Mouse (Mus musculus) lung, postnatal 0 days (tissue): ENCODE results near the gene Hmox2. TPM values are rescaled to one million over a fixed set of nuclear protein-coding genes. Genes with fewer than 3 reads are reported as not detected.
"Not testable (repeated sequence)": the region's sequence is repeated elsewhere in the genome, so short reads cannot be mapped to it uniquely, and the experiment has no call there.

Experiments
- ATAC-seq: fragments of 200-750 bp; cut with Nextera tagmentation; 2 replicates; pipeline ENCODE4 v1.8.0; 2017; ENCODE audit warnings: moderate library complexity
- DNase-seq: peaks from one replicate; pipeline ENCODE4 v3.0.0-alpha.2; 2016; ENCODE audit warnings: low spot score
- H3K27ac ChIP-seq: fragments of 300-500 bp; sonication (generic); 2 replicates; pipeline ENCODE4 v1.5.1; 2014; ENCODE audit warnings: antibody characterized with exemption, mild to moderate bottlenecking, low read length, mixed read lengths
- H3K27me3 ChIP-seq: fragments of 300-500 bp; sonication (generic); replicated peaks from 2 replicates; pipeline ENCODE4 v1.6.1; 2014; ENCODE audit warnings: low read length, mixed read lengths; ENCODE audit not compliant: insufficient read depth
- H3K36me3 ChIP-seq: fragments of 300-500 bp; sonication (generic); 2 replicates; pipeline ENCODE4 v1.6.1; 2014; ENCODE audit warnings: low read length, mixed read lengths; ENCODE audit not compliant: insufficient read depth
- H3K4me1 ChIP-seq: fragments of 300-500 bp; sonication (generic); 2 replicates; pipeline ENCODE4 v1.6.1; 2014; ENCODE audit warnings: antibody characterized with exemption, low read depth, low read length, mixed read lengths; ENCODE audit not compliant: insufficient read depth
- H3K4me2 ChIP-seq: fragments of 300-500 bp; sonication (generic); replicated peaks from 2 replicates; pipeline ENCODE4 v1.6.1; 2014; ENCODE audit warnings: low read depth, mild to moderate bottlenecking, low read length, moderate library complexity, mixed read lengths
- H3K4me3 ChIP-seq: fragments of 300-500 bp; sonication (generic); 2 replicates; pipeline ENCODE4 v1.5.1; 2014; ENCODE audit warnings: low read depth, low read length
- H3K9ac ChIP-seq: fragments of 300-500 bp; sonication (generic); replicated peaks from 2 replicates; pipeline ENCODE4 v1.6.1; 2014; ENCODE audit warnings: low read depth, mild to moderate bottlenecking
- H3K9me3 ChIP-seq: fragments of 300-500 bp; sonication (generic); 2 replicates; pipeline ENCODE4 v1.6.1; 2016; ENCODE audit warnings: low read length, mixed read lengths
- CTCF ChIP-seq: IDR thresholded peaks from 2 replicates; pipeline ENCODE4 v1.5.1; 2016; ENCODE audit warnings: antibody characterized with exemption, mild to moderate bottlenecking
- EP300 ChIP-seq: IDR thresholded peaks from 2 replicates; pipeline ENCODE4 v1.6.1; 2016; ENCODE audit warnings: antibody characterized with exemption, mild to moderate bottlenecking, control low read depth
- WGBS: fragments of 180-500 bp; shearing (Covaris S2); extraction: QIAGEN DNeasy Blood & Tissue Kit; methylation state at CpG from one replicate; pipeline ENCODE4 v1.1.7; 2014; 5-methylcytosine and 5-hydroxymethylcytosine counted together
- polyA plus RNA-seq: library from polyadenylated mRNA; unstranded; fragments of >200 nt; fragmentation: Nextera tagmentation; extraction: Ambion mirVana; gene quantifications from 2 replicates; pipeline ENCODE4 v1.2.1, GENCODE M21; 2015

Hmox2 gene
- polyA plus RNA-seq = 92.4 and 97.9 TPM in 2 replicates

DNA sequence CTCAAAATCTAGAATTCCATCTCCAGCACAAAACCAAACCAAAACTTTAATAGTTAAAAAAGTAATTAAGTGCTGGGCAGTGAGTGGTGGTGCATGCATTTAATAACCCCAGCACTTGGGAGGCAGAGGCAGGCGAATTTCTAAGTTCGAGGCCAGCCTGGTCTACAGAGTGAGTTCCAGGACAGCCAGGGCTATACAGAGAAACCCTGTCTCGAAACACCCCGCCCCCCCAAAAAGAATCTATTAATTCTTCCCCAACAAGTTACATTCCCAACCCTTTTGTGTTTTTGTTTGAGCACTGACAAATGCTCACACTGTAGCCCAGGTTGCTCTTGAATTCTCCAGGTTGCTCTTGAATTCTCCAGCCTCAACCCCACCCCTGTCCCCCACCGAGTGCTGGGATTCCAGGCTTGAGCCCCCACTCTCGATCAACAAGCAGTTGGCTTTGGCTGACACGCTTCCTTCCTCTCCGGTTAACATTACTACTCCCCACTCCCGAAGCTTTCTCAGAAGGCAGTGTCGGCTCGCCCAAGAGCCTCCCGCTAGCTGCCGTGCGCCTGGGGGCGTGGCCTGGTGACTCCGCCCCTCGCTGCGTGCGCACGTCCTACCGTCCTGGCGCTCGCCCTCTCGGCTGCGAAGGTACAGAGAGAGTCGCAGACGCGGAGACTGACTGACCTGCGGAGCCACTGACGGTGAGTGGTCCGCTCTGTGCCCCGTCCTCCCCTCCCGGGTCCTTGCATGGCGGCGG lies at the start of gene Hmox2:
Hmox2 (plus strand) TSS at position 582 of the 748 bp plus-strand sequence.
- DNase-seq = peak; percentile 93
- Histone ChIP-seq H3K27ac (peak within 1 kb of the TSS; percentile 91), H3K36me3 (no peaks in the 10 kb centered on the region), H3K27me3 (no peaks in the 10 kb centered on the region), H3K4me3 (peak within 1 kb of the TSS; percentile 98), H3K4me1 (peaks cover 6% of the 10 kb centered on the region; the same call in 1 of the 2 replicates), H3K9ac (peak within 1 kb of the TSS; percentile 81), H3K4me2 (peak within 1 kb of the TSS; percentile 63), H3K9me3 (no peaks in the 10 kb centered on the region)
- TF ChIP-seq EP300 = no peak
- TF ChIP-seq CTCF = no peak
- peak; percentile 94 for ATAC-seq
- WGBS = 6% methylated on average over 35 of the region's 35 CpGs

DNA sequence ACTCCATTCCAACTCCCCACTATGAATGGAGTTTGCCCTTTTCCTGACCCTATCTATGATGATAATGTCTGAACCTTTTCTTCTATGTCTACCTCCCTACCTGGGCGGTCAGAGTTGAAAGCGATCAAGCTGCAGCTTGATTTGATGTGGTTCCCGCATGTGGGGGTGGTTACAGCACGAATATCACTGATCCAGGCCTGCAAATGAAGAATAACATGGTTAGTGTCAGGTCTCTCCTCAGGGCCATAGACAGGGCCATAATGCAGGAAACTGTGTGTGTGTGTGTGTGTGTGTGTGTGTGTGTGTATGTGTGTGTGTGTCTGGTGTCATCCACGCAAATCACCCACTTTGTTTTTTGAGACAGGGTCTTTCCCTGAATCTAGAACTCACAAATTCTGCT lies 49.3 kb upstream of the Hmox2 start:
- H3K9me3 ChIP-seq = no peaks in the 10 kb centered on the region
- ATAC-seq (no peak), DNase-seq (no peak)
- no peak overlapping the region for H3K27ac ChIP-seq
- TF ChIP-seq CTCF = no peak
- TF ChIP-seq EP300 = no peak
- H3K9ac ChIP-seq = no peak overlapping the region
- 0 out of 2 replicates have a peak, but pooled peaks cover 6% of the 10 kb centered on the region for H3K4me1 ChIP-seq
- 92% methylated on average over 5 of the region's 5 CpGs for WGBS
- H3K4me3 ChIP-seq = no peak overlapping the region
- no peaks in the 10 kb centered on the region for H3K27me3 ChIP-seq
- H3K4me2 ChIP-seq = no peak overlapping the region
- H3K36me3 ChIP-seq = no peaks in the 10 kb centered on the region

DNA sequence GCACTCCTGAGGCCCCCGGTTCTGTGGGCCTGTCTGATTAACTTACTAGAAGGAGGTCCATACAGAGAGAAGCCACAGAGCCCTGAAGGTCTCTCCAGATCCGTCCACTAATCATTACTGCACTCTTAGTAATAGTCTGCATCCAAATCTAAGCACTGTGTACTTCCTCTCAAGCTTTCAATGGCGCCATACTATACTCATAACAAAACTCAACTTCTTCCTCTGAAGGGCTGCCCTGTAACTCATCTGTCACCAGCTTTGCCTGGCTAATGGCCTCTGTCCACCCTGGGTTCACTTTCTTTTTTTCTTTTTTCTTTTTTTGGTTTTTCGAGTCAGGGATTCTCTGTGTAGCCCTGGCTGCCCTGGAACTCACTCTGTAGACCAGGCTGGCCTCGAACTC lies 48.1 kb upstream of the Hmox2 start:
- H3K9me3 ChIP-seq = no peaks in the 10 kb centered on the region
- ATAC-seq (no peak), DNase-seq (no peak)
- no peaks in the 10 kb centered on the region for H3K27me3 ChIP-seq
- no peaks in the 10 kb centered on the region for H3K36me3 ChIP-seq
- no peak overlapping the region; the same call in 1 of the 2 replicates for H3K4me2 ChIP-seq
- 70% methylated on average over 5 of the region's 5 CpGs for WGBS
- H3K27ac ChIP-seq = no peak overlapping the region
- no peak for TF ChIP-seq CTCF
- TF ChIP-seq EP300 = no peak
- H3K9ac ChIP-seq = no peak overlapping the region
- H3K4me3 ChIP-seq = no peak overlapping the region
- H3K4me1 ChIP-seq = 0 out of 2 replicates have a peak, but pooled peaks cover 6% of the 10 kb centered on the region

DNA sequence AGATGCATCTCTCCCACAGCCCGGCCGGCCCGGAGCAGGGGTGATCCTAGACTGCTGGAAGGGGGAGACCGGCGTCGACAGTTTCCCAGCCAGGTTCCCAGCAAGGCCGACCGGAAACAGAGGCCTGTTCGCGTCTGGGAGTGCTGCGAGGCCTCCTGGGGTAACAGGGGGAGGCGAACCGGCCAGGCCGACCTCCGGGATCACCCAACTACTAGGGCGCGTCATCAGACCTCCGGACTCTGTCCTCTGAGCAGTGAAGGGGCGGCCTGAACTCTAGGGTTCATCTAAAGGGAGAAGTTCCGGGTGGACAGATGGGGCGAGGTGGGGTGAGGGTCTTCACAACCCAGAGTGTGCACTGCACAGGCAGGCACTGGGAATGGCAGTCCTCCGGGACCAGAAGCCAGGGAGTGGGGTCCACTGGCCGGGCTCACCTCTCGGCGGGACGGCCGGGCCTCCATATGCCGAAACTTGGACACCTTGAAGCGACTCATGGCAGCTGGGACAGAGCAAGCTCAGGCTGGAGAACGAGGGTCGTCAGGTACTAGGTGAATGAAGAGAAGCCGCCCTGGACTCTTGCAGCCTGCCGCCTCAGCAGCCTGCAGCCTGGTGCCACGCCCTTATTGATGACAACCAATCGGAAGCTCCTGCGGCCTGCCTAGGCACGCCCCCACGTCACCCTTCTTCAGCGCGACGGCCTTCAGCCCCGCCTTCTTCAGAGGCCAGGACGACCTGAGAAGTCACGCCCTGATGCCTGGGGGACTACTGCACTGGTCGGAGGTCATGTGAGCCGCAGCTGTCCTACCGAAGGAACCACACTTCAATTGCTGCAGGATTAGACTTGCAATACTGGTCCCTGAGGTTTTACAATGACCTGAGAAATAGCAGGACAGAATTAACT lies 46.8 kb upstream of the Hmox2 start, which contains the start of gene Coro7:
Coro7 (minus strand) TSS at position 657 of the 898 bp plus-strand sequence.
- no peaks in the 10 kb centered on the region for H3K9me3 ChIP-seq
- H3K9ac ChIP-seq = peak within 1 kb of the TSS; percentile 51
- peaks cover 7% of the 10 kb centered on the region; the same call in 1 of the 2 replicates for H3K4me1 ChIP-seq
- ATAC-seq (peak; percentile 92), DNase-seq (peak; percentile 98)
- H3K27me3 ChIP-seq = no peaks in the 10 kb centered on the region
- peak within 1 kb of the TSS; percentile 57 for H3K27ac ChIP-seq
- WGBS = under 1% methylated on average over 47 of the region's 47 CpGs
- peak within 1 kb of the TSS; percentile 95 for H3K4me2 ChIP-seq
- no peaks in the 10 kb centered on the region for H3K36me3 ChIP-seq
- peak within 1 kb of the TSS; percentile 65 for H3K4me3 ChIP-seq
- TF ChIP-seq EP300 (no peak), CTCF (no peak)

DNA sequence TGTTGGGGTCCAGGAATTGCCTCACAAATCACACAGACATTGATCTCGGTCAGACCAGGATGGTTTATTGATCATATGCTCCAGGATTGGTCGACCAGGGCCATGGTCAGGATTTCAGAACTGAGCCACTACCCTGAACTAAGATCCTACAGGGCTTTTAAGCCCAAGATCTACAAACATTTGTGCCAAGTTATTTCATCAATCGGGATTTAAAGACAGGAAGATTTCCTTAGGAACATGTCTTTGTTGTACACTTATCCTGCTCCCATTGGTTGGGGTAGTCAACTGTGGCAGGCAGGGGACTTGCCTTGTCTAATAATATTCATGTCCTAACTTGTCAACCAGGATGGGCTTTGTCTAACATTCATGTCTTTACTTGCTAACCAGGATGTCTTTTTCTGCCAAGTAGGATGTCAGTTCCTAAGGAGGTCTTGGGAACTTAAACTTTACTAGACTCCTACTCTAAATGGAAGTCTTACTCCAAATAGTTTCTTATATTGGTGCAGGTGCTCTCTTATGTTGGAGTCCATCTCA lies 45.2 kb upstream of the Hmox2 start:
- H3K4me1 ChIP-seq, H3K9ac ChIP-seq, H3K4me3 ChIP-seq, ATAC-seq, H3K27ac ChIP-seq, H3K4me2 ChIP-seq, H3K27me3 ChIP-seq, DNase-seq, H3K36me3 ChIP-seq, H3K9me3 ChIP-seq: not testable (repeated sequence)
- WGBS = 72% methylated on average over 3 of the region's 3 CpGs
